Mouse (Mus musculus) myocyte (in vitro differentiated cells): ENCODE data around the gene Cmtm1.

Source experiments
- POLR2A ChIP-seq: IDR thresholded peaks from one replicate; pipeline ENCODE4 v1.6.1; 2011; ENCODE audit warnings: low read depth, mild to moderate bottlenecking, control low read depth, moderate library complexity; ENCODE audit not compliant: insufficient read length
- TCF12 ChIP-seq: IDR thresholded peaks from one replicate; pipeline ENCODE4 v1.6.1; 2011; ENCODE audit warnings: mild to moderate bottlenecking, control low read depth; ENCODE audit not compliant: poor library complexity, insufficient read depth, severe bottlenecking

DNA sequence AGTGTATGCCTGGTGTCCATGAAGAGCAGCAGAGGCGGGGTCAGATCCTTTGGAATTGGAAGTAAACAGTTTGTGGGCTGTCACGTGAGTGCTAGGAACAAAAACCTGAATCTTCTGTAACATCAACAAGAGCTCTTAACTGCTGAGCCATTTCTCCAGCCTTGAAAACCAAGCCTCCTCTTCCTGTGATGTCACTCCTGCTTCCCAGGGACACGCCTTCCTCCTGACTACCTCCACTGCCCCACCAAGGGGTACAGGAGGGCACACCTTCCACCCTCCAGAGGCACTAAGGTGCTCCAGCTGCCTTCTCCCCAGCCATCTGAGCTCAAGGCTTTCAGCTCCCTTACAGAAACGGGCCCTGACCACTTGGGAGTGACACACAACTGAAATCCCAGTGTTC lies 63.3 kb downstream of the Cmtm1 start:
- TF ChIP-seq POLR2A (no peak), TCF12 (no peak)
